Mouse (Mus musculus) neural tube, embryonic 12.5 days (tissue): ENCODE measurements around the gene Vmn1r116. TPM values are rescaled to one million over a fixed set of nuclear protein-coding genes. Genes with fewer than 3 reads are reported as not detected.
"Not testable (repeated sequence)": the region's sequence is repeated elsewhere in the genome, so short reads cannot be mapped to it uniquely, and the experiment has no call there.

ENCODE experiments used
- ATAC-seq: fragments of 200-750 bp; cut with Nextera tagmentation; 2 replicates; pipeline ENCODE4 v1.8.0; 2017; ENCODE audit warnings: low read depth, mild to moderate bottlenecking, moderate TSS enrichment, moderate library complexity; ENCODE audit not compliant: low FRiP score
- H3K27ac ChIP-seq: fragments of 300-500 bp; sonication (generic); 2 replicates; pipeline ENCODE4 v1.5.1; 2016
- H3K27me3 ChIP-seq: fragments of 300-500 bp; sonication (generic); replicated peaks from 2 replicates; pipeline ENCODE4 v1.6.1; 2016; ENCODE audit warnings: mild to moderate bottlenecking
- H3K36me3 ChIP-seq: fragments of 300-500 bp; sonication (generic); 2 replicates; pipeline ENCODE4 v1.6.1; 2016; ENCODE audit warnings: mild to moderate bottlenecking
- H3K4me1 ChIP-seq: fragments of 300-500 bp; sonication (generic); 2 replicates; pipeline ENCODE4 v1.6.1; 2016
- H3K4me2 ChIP-seq: fragments of 300-500 bp; sonication (generic); replicated peaks from 2 replicates; pipeline ENCODE4 v1.6.1; 2016; ENCODE audit warnings: mild to moderate bottlenecking
- H3K4me3 ChIP-seq: fragments of 300-500 bp; sonication (generic); 2 replicates; pipeline ENCODE4 v1.5.1; 2016
- H3K9ac ChIP-seq: fragments of 300-500 bp; sonication (generic); 2 replicates; pipeline ENCODE4 v1.6.1; 2016; ENCODE audit warnings: mild to moderate bottlenecking
- H3K9me3 ChIP-seq: fragments of 300-500 bp; sonication (generic); 2 replicates; pipeline ENCODE4 v1.6.1; 2016; ENCODE audit warnings: mild to moderate bottlenecking
- WGBS: fragments of 180-500 bp; shearing (Covaris S2); methylation state at CpG from one replicate; pipeline ENCODE4 v1.1.7; 2016; 5-methylcytosine and 5-hydroxymethylcytosine counted together
- polyA plus RNA-seq: library from polyadenylated mRNA; unstranded; fragments of >200 nt; fragmentation: Nextera tagmentation; extraction: Ambion mirVana; gene quantifications from 2 replicates; pipeline ENCODE4 v1.2.1, GENCODE M21; 2016

Gene Vmn1r116
- not detected in 2 replicates for polyA plus RNA-seq

- not testable (repeated sequence) for H3K27me3 ChIP-seq, H3K9ac ChIP-seq, H3K9me3 ChIP-seq, H3K36me3 ChIP-seq, H3K27ac ChIP-seq, ATAC-seq, H3K4me2 ChIP-seq, H3K4me3 ChIP-seq, H3K4me1 ChIP-seq
- 60% methylated on average over 3 of the region's 3 CpGs for WGBS
Measured at GRCm38 (mm10) chr7:20871956-20872355, at the start of gene Vmn1r116. Gene Vmn1r116, plus strand, starts transcription at chr7:20872256.

- H3K4me1 ChIP-seq, H3K4me2 ChIP-seq, H3K27me3 ChIP-seq, ATAC-seq, H3K4me3 ChIP-seq, H3K9ac ChIP-seq, H3K27ac ChIP-seq, H3K36me3 ChIP-seq, H3K9me3 ChIP-seq: not testable (repeated sequence)
- 91% methylated on average over 1 of the region's 3 CpGs for WGBS
Measured at GRCm38 (mm10) chr7:20844885-20845284, 27.2 kb upstream of the Vmn1r116 start, which contains the start of gene Vmn1r115. Gene Vmn1r115, minus strand, starts transcription at chr7:20844985.

- not testable (repeated sequence) for H3K27me3 ChIP-seq, H3K4me2 ChIP-seq, H3K9me3 ChIP-seq, H3K4me1 ChIP-seq, H3K27ac ChIP-seq, H3K4me3 ChIP-seq, H3K36me3 ChIP-seq, H3K9ac ChIP-seq, ATAC-seq
- WGBS, result no CpG with 5 or more reads among the region's 2 CpGs
Measured at GRCm38 (mm10) chr7:20884021-20884420, 12.0 kb downstream of the Vmn1r116 start, which contains the start of gene Vmn1r117. Gene Vmn1r117, minus strand, starts transcription at chr7:20884121.

- H3K36me3 ChIP-seq, H3K9me3 ChIP-seq, H3K27ac ChIP-seq, H3K4me2 ChIP-seq, ATAC-seq, H3K9ac ChIP-seq, H3K27me3 ChIP-seq, H3K4me3 ChIP-seq, H3K4me1 ChIP-seq: not testable (repeated sequence)
- WGBS, result no CpG with 5 or more reads among the region's 2 CpGs
Measured at GRCm38 (mm10) chr7:20912247-20912646, 40.2 kb downstream of the Vmn1r116 start, which contains the start of gene Vmn1r118. Gene Vmn1r118, minus strand, starts transcription at chr7:20912347.

Other genes starting within 250 kb of the Vmn1r116 start
- gene Vmn1r107, start 203.3 kb upstream of the Vmn1r116 start, polyA plus RNA-seq, result not detected in 2 replicates
- gene Vmn1r111, start 169.0 kb upstream of the Vmn1r116 start, polyA plus RNA-seq, result not detected in 2 replicates
- gene Gm10668, start 141.6 kb upstream of the Vmn1r116 start, polyA plus RNA-seq, result not detected in 2 replicates
- not detected in 2 replicates for gene Vmn1r112, start 101.1 kb upstream of the Vmn1r116 start, polyA plus RNA-seq
- gene Vmn1r113, start 85.0 kb upstream of the Vmn1r116 start, polyA plus RNA-seq, result not detected in 2 replicates
- gene Vmn1r114, start 60.1 kb upstream of the Vmn1r116 start, polyA plus RNA-seq, result not detected in 2 replicates
- not detected in 2 replicates for gene Vmn1r115, start 27.3 kb upstream of the Vmn1r116 start, polyA plus RNA-seq
- not detected in 2 replicates for gene Vmn1r117, start 11.9 kb downstream of the Vmn1r116 start, polyA plus RNA-seq
- not detected in 2 replicates for gene Vmn1r118, start 40.1 kb downstream of the Vmn1r116 start, polyA plus RNA-seq
- gene Vmn1r119, start 140.2 kb downstream of the Vmn1r116 start, polyA plus RNA-seq, result not detected in 2 replicates
- gene Vmn1r120, start 181.5 kb downstream of the Vmn1r116 start, polyA plus RNA-seq, result not detected in 2 replicates
- gene Vmn1r121, start 226.3 kb downstream of the Vmn1r116 start, polyA plus RNA-seq, result not detected in 2 replicates